Mouse (Mus musculus) limb, embryonic 12.5 days (tissue): ENCODE measurements around the gene Enc1. TPM values are rescaled to one million over a fixed set of nuclear protein-coding genes. Genes with fewer than 3 reads are reported as not detected.
A peak's percentile ranks its signal among the peaks of the same experiment; 100 is the strongest.

Source experiments
- ATAC-seq: fragments of 200-750 bp; cut with Nextera tagmentation; 2 replicates; pipeline ENCODE4 v1.8.0; 2017; ENCODE audit warnings: low read depth, moderate TSS enrichment; ENCODE audit not compliant: insufficient number of reproducible peaks, insufficient read depth, low FRiP score, low TSS enrichment
- H3K27ac ChIP-seq: fragments of 300-500 bp; sonication (generic); 2 replicates; pipeline ENCODE4 v1.5.1; 2016; ENCODE audit warnings: mild to moderate bottlenecking, moderate library complexity
- H3K27me3 ChIP-seq: fragments of 300-500 bp; sonication (generic); 2 replicates; pipeline ENCODE4 v1.6.1; 2016; ENCODE audit warnings: mild to moderate bottlenecking, moderate library complexity
- H3K36me3 ChIP-seq: fragments of 300-500 bp; sonication (generic); 2 replicates; pipeline ENCODE4 v1.6.1; 2016; ENCODE audit warnings: mild to moderate bottlenecking, moderate library complexity
- H3K4me1 ChIP-seq: fragments of 300-500 bp; sonication (generic); replicated peaks from 2 replicates; pipeline ENCODE4 v1.6.1; 2016
- H3K4me2 ChIP-seq: fragments of 300-500 bp; sonication (generic); 2 replicates; pipeline ENCODE4 v1.6.1; 2016; ENCODE audit warnings: mild to moderate bottlenecking, moderate library complexity
- H3K4me3 ChIP-seq: fragments of 300-500 bp; sonication (generic); replicated peaks from 2 replicates; pipeline ENCODE4 v1.5.1; 2016; ENCODE audit warnings: mild to moderate bottlenecking
- H3K9ac ChIP-seq: fragments of 300-500 bp; sonication (generic); replicated peaks from 2 replicates; pipeline ENCODE4 v1.6.1; 2016; ENCODE audit warnings: mild to moderate bottlenecking, moderate library complexity
- H3K9me3 ChIP-seq: fragments of 300-500 bp; sonication (generic); 2 replicates; pipeline ENCODE4 v1.6.1; 2016; ENCODE audit warnings: mild to moderate bottlenecking, moderate library complexity
- WGBS: fragments of 180-500 bp; shearing (Covaris S2); methylation state at CpG from one replicate; pipeline ENCODE4 v1.1.7; 2016; 5-methylcytosine and 5-hydroxymethylcytosine counted together
- polyA plus RNA-seq: library from polyadenylated mRNA; unstranded; fragments of >200 nt; fragmentation: Nextera tagmentation; extraction: Ambion mirVana; gene quantifications from 2 replicates; pipeline ENCODE4 v1.2.1, GENCODE M21; 2016

The Enc1 gene
- polyA plus RNA-seq, 1 experiment from 2014 or later: 6.8 TPM

DNA sequence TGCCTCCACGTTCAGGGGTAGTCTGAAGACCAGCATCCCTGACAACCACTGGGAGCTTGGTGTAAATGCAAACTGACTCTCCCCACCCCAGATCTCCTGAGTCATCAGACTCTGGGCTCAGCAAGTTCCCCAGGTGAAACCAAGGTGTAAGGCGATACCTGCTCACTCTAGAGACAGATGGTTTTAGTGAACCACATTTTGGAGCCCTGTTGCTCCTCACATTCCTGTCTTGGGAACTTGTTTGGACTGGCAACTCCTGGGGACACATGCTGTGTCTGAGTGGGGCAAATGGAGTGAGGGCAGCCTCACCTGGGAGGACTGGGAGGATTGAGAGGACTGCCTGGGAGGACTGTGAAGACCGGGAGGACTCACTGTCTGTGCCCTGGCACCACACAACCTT is 13.1 kb upstream of the Enc1 start:
- Histone ChIP-seq H3K4me3 (no peak overlapping the region), H3K9ac (no peak overlapping the region), H3K9me3 (peaks cover 6% of the 10 kb centered on the region; the same call in 1 of the 2 replicates), H3K4me2 (no peak overlapping the region), H3K4me1 (peaks cover 19% of the 10 kb centered on the region), H3K27ac (no peak overlapping the region), H3K36me3 (no peaks in the 10 kb centered on the region), H3K27me3 (0 out of 2 replicates have a peak, but pooled peaks cover 5% of the 10 kb centered on the region)
- 89% methylated on average over 3 of the region's 3 CpGs for WGBS
- no peak for ATAC-seq

DNA sequence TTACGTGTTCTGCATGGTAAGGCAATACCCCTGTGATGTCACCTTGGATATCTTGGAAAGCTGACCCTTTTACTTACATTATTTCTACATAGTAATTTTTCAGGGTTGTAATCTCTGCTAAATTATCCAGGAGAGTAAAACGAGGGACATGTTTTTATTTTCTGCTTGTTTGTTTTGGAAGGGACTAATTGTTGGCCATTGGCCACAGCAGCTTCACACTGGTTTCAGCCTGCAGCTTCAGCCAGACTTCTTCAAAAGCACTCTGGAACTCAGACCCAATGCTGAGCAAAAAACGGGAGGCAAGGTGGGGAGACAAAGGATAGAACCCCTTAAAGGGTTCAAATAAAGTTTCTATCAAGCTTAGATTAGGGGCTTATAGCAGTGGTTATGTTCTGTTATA is 10.8 kb upstream of the Enc1 start:
- H3K4me3 ChIP-seq: no peak overlapping the region

DNA sequence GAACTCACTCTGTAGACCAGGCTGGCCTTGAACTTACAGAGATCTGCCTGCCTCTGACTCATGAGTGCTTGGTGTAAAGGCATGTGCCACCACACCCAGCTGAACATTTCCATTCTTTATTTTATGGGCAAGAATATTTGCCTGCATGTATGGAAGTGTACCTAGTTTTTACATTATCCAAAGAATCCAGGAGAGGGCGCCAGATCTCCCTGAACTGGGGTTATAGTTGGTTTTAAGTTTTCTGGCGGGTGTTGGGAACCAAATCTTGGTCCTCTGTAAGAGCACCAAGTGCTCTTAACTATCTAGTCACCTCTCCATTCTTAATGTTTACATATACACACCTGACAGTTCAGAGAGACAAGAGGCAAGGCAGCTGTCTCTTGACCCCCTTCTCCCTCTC is 7.8 kb upstream of the Enc1 start:
- Histone ChIP-seq H3K4me3 (no peak overlapping the region), H3K4me1 (peaks cover 22% of the 10 kb centered on the region), H3K27me3 (no peaks in the 10 kb centered on the region), H3K9ac (no peak overlapping the region), H3K9me3 (0 out of 2 replicates have a peak, but pooled peaks cover 4% of the 10 kb centered on the region), H3K36me3 (no peaks in the 10 kb centered on the region), H3K4me2 (no peak overlapping the region), H3K27ac (no peak overlapping the region)
- WGBS: 81% methylated on average over 2 of the region's 2 CpGs
- ATAC-seq: no peak

More for the DNA sequence above, 10.8 kb upstream of the Enc1 start:
- Histone ChIP-seq H3K36me3 (no peaks in the 10 kb centered on the region), H3K4me2 (no peak overlapping the region), H3K27me3 (0 out of 2 replicates have a peak, but pooled peaks cover under 1% of the 10 kb centered on the region), H3K27ac (no peak overlapping the region), H3K9me3 (peaks cover 10% of the 10 kb centered on the region; the same call in 1 of the 2 replicates), H3K4me1 (peaks cover 10% of the 10 kb centered on the region; the same call in 1 of the 2 replicates), H3K9ac (no peak overlapping the region)
- 80% methylated on average over 3 of the region's 3 CpGs for WGBS
- no peak for ATAC-seq

- Histone ChIP-seq H3K4me3 (peak overlapping the region; percentile 32), H3K9me3 (0 out of 2 replicates have a peak, but pooled peaks cover 4% of the 10 kb centered on the region), H3K4me1 (peaks cover 39% of the 10 kb centered on the region), H3K27me3 (no peaks in the 10 kb centered on the region), H3K4me2 (peak overlapping the region; percentile 53), H3K36me3 (no peaks in the 10 kb centered on the region), H3K27ac (no peak overlapping the region), H3K9ac (no peak overlapping the region; the same call in 1 of the 2 replicates)
- ATAC-seq: 0 out of 2 replicates have a peak, but pooled peaks have one; percentile 56
- WGBS: 14% methylated on average over 17 of the region's 17 CpGs
These were observed 6.0 kb upstream of the Enc1 start for GRCm38 (mm10) chr13:97234785-97235417.

GRCm38 (mm10) chr13:97235911-97236310 is 5.0 kb upstream of the Enc1 start:
- 0 out of 2 replicates have a peak overlapping the region, but pooled peaks have one; percentile 31 for H3K27ac ChIP-seq
- 47% methylated on average over 6 of the region's 6 CpGs for WGBS
- no peak overlapping the region for H3K4me2 ChIP-seq
- no peak overlapping the region for H3K9ac ChIP-seq
- 0 out of 2 replicates have a peak, but pooled peaks cover 4% of the 10 kb centered on the region for H3K9me3 ChIP-seq
- no peaks in the 10 kb centered on the region for H3K27me3 ChIP-seq
- no peak for ATAC-seq
- H3K36me3 ChIP-seq: no peaks in the 10 kb centered on the region
- H3K4me1 ChIP-seq: peaks cover 39% of the 10 kb centered on the region
- no peak overlapping the region for H3K4me3 ChIP-seq

DNA sequence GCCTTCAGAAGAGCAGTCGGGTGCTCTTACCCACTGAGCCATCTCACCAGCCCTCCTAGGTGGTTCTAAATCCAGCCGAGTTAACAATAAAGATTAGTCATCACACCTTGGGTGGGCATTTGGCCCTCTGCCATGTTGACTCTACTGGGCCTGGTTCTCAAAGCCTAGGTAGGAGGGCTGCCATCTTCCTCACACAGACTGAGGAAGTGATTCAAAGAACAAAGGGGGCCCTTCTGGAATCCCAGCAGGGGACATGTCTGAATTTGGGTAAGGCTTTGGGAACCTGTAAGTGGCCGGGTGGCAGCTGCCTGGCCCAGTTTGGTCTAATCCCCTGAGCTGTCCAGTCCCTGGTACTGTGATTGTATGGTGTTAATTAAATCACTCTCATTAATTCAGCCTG is 3.2 kb upstream of the Enc1 start:
- no peak overlapping the region for H3K4me3 ChIP-seq
- peaks cover 48% of the 10 kb centered on the region for H3K4me1 ChIP-seq
- no peak for ATAC-seq
- no peak overlapping the region for H3K9ac ChIP-seq
- no peaks in the 10 kb centered on the region for H3K27me3 ChIP-seq
- H3K27ac ChIP-seq: peak overlapping the region; percentile 35; the same call in 1 of the 2 replicates
- 46% methylated on average over 3 of the region's 3 CpGs for WGBS
- 0 out of 2 replicates have a peak, but pooled peaks cover 4% of the 10 kb centered on the region for H3K9me3 ChIP-seq
- H3K4me2 ChIP-seq: no peak overlapping the region
- H3K36me3 ChIP-seq: no peaks in the 10 kb centered on the region

GRCm38 (mm10) chr13:97238181-97238981 is 2.5 kb upstream of the Enc1 start:
- Histone ChIP-seq H3K4me1 (peaks cover 55% of the 10 kb centered on the region), H3K27me3 (no peaks in the 10 kb centered on the region), H3K4me2 (no peak overlapping the region), H3K9ac (no peak overlapping the region), H3K4me3 (no peak overlapping the region), H3K27ac (peak overlapping the region; percentile 35; the same call in 1 of the 2 replicates), H3K9me3 (0 out of 2 replicates have a peak, but pooled peaks cover under 1% of the 10 kb centered on the region), H3K36me3 (no peaks in the 10 kb centered on the region)
- ATAC-seq: no peak
- 40% methylated on average over 16 of the region's 16 CpGs for whole genome bisulfite sequencing

DNA sequence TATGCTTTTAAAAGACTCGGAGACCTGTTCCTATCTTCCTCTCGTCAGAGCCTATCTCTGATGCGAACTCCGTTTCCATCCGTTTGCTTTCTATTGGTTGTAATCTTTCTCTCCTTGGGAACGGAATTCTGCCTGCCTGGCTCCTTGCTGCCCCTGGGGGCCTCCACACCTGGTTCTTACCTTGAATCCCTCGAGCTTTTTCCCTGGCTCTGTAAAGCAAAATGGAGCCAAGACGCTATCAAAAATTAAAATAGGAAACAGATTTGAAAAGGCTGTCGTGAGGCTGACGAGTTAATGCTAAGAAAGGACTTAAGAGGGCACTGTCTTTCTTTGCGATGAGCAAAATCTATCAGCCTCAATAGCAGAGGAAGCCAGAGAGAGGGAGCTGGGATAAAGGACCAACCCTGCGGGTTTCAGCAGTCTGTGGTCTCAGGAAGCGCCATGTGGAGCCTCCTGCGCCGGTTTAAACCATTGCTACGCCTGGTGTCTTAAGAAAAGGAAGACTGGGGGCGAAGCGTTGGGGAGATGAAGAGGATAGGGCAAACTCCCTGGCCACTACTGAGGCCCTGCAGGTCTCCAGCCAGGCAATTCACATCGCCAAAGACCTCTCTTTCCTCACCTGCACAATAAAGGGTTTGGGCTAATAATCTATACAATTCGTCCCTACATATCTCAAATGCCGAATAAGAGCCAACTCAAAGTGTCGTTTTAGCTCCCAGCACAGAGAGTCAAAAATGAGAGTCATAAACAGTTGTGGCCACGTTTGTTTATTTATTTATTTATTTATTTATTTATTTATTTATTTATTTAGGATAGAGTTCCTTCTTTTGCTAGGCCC is 1.3 kb upstream of the Enc1 start:
- Histone ChIP-seq H3K4me3 (peak overlapping the region; percentile 3; the same call in 1 of the 2 replicates), H3K36me3 (0 out of 2 replicates have a peak, but pooled peaks cover under 1% of the 10 kb centered on the region), H3K27me3 (no peaks in the 10 kb centered on the region), H3K4me1 (peaks cover 64% of the 10 kb centered on the region), H3K27ac (peak overlapping the region; percentile 74), H3K9me3 (no peaks in the 10 kb centered on the region), H3K4me2 (peak overlapping the region; percentile 75), H3K9ac (0 out of 2 replicates have a peak overlapping the region, but pooled peaks have one; percentile 18)
- 8% methylated on average over 23 of the region's 23 CpGs for WGBS
- ATAC-seq: no peak

GRCm38 (mm10) chr13:97240279-97240964 is 483 bp upstream of the Enc1 start:
- peak overlapping the region; percentile 88 for H3K4me3 ChIP-seq
- ATAC-seq: peak; percentile 63
- H3K9ac ChIP-seq: peak overlapping the region; percentile 91
- peak overlapping the region; percentile 93 for H3K27ac ChIP-seq
- H3K9me3 ChIP-seq: no peaks in the 10 kb centered on the region
- peaks cover 3% of the 10 kb centered on the region; the same call in 1 of the 2 replicates for H3K27me3 ChIP-seq
- H3K4me2 ChIP-seq: peak overlapping the region; percentile 75
- H3K36me3 ChIP-seq: peaks cover 9% of the 10 kb centered on the region
- peaks cover 62% of the 10 kb centered on the region for H3K4me1 ChIP-seq
- under 1% methylated on average over 36 of the region's 36 CpGs for WGBS

- Histone ChIP-seq H3K4me2 (peak overlapping the region; percentile 75), H3K4me3 (peak overlapping the region; percentile 88), H3K27ac (peak overlapping the region; percentile 93), H3K36me3 (peaks cover 23% of the 10 kb centered on the region), H3K27me3 (peaks cover 5% of the 10 kb centered on the region; the same call in 1 of the 2 replicates), H3K9me3 (no peaks in the 10 kb centered on the region), H3K9ac (peak overlapping the region; percentile 91), H3K4me1 (peaks cover 63% of the 10 kb centered on the region)
- ATAC-seq: no peak
- under 1% methylated on average over 20 of the region's 20 CpGs for whole genome bisulfite sequencing
These were observed 929 bp downstream of the Enc1 start for GRCm38 (mm10) chr13:97241787-97242280.
